Mouse (Mus musculus) ovary, adult 18-20 months (tissue): ENCODE measurements around the gene Ccl22.
A peak's percentile ranks its signal among the peaks of the same experiment; 100 is the strongest.

ENCODE experiments used
- DNase-seq: peaks from one replicate; pipeline ENCODE4 v3.0.0; 2022; ENCODE audit warnings: low spot score, mixed read lengths

Gene Ccl22

DNA sequence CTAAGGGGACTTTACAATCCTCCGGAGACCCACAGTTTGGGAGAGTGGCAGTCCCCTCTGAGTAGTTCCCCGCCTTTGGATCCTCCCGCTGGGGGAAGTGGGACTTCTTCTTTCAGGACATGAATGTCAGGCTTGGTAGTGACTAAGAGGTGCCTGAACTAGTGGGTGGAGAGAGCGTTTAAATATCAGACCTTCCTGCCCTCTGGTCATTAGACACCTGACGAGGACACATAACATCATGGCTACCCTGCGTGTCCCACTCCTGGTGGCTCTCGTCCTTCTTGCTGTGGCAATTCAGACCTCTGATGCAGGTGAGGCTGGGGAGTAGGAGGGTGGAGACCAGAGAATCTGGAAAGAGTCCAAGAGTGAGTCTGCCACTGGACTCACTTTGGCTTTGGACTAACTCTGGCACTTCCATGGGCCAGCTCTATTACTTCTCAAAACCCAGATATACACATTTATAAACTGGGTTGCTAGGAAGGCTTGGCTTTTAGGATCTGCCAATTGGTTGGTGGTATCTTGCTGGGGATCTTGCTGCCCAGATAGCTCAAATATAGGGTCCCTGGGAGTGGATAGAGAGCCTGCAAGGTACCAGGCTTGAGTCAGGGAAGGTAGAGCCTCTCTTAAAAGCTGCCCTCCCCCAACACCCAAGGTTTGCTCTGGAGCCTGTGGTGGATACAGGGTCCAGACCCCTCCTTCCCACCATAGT lies at the start of gene Ccl22:
Gene Ccl22 (plus strand): TSS at position 115 of the 709 bp plus-strand sequence.
- no peak for DNase-seq

DNA sequence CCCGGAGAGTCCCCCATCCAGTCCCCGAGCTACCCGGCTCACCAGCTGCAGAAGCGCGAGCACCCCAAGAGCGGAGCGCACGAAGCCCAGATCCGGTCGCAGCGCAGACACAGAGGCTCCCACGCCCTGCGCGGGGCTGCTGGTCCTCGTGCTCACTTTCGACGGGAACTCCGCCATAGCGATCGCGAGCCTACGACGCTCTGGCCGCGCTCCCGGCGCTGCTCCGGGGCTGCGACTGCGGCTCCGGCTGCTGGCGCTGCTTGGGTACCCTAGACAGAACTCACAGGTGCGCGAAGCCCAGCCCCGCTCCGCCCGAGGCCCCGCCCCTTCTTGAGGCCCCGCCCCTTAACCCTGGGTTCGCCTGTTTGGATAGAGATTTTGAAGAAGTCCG lies 49.4 kb upstream of the Ccl22 start, which contains the start of gene Pllp:
Gene Pllp (minus strand): TSS at position 285 of the 391 bp plus-strand sequence.
- no peak for DNase-seq

DNA sequence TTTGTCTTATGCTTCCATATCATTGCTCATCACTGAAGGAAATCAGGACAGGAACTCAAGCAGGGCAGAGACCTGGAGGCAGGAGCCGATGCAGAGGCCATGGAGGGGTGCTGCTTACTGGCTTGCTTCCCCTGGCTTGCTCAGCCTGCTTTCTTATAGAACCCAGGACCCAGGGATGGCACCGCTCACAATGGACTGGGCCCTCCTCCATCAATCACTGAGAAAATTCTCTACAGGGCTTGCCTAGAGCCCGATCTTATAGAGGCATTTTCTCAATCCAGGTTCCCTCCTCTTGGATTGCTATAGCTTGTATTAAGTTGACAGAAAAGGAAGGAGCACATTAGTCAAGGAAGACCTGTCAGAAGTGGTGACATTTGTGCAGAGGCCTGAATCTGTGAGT lies 48.8 kb upstream of the Ccl22 start:
- DNase-seq, result no peak

DNA sequence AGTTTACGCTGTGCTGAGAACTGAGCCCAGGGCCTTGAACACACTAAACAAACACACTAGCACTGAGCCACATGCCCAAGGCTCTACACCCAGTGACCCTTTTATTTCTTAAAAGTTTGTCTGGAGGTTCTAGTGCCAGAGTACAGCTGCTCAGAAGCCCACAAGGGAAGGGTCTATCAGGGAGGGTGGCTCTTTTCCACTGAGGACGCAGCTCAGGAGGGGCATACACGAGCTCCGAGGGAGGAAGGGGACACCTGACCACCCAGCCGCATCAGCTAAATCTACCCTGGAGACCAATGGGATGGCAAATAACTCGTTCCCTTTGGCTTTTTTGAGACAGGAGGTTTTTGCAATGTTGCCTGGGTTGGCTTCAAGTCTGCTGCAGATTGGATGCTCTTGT lies 47.4 kb upstream of the Ccl22 start:
- DNase-seq, result no peak

DNA sequence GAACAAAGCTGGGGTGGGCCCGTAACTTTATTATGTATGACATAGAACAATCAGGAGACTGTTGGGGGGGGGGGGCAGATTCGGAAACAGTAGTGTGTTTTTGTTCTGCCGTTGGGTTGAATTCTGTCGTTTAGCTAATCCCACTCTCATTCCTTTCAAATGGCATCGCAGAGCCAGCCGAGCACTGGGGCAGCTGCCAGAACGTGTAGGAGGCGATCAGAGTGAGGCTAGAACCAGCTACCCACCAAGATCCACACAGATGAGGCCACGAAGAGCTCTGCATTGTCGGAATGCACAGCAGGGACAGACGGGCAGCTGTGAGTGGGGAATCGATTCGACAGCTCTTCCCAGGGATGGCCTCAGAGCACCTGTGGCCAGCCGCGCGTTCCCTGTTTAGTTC lies 46.0 kb upstream of the Ccl22 start:
- DNase-seq, result no peak

DNA sequence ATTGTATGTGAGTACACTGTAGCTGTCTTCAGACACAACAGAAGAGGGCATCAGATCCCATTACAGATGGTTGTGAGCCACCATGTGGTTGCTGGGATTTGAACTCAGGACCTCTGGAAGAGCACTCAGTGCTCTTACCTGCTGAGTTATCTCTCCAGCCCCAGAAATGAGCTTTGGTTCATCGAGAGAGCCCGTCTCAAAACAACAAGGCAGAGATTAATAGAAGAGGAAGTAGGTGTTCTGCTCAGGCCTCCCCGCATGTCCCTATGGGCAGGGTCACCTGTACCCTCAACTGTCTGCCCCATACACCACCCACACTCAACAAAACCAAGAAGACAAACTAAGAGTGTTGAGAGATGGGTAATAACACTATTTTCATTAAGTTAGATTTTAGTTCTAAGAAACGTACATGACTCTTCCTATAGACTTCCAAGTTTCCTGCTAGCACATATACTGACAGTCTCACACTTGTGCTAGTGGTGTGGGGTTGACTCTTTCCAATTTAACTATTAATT lies 44.9 kb upstream of the Ccl22 start:
- DNase-seq, result no peak

GRCm38 (mm10) chr8:94702156-94702555 lies 43.2 kb upstream of the Ccl22 start:
- DNase-seq, result no peak

DNA sequence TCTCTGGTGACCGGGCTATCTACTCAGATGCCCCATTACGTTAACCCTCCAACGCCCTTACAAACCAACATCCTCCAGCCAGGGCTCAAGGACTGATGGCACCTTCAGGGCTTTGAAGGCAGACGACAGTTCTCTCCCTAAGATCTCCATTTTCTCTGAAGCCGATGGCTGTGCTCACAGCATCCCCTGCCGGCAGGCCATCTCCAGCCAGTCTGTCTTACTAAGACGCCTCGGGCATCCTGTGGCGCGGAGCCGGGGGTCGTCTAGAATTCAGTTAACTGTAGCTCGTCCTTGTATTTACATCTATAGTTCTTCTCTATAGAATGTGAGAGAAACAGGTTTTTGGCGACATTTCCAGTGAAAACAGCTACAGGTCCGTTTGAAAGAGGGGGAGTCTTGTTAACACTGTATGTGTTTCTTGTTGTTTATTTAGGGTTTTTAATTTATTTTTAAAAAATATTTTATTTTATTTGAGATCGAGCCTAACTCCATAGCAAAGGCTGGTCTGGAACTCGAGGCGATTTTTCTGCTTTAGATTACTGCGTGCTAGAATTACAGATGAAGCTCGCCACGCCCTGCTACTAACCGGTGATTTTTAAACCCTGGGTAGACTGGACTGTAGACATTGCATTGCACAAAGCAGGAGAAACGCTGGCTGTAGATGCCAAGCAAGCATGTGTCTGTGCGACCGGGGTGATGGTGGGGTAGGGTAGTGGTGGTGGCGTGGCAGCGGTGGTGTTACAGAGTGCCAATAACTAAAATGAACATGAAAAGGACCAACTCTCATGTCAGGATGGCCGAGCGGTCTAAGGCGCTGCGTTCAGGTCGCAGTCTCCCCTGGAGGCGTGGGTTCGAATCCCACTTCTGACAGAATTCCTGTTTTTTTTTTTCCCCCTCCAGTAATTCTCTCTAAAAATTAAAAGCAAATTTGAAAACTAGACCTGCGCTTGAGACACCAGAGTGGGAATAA lies 42.3 kb upstream of the Ccl22 start:
- DNase-seq, result peak; percentile 69

DNA sequence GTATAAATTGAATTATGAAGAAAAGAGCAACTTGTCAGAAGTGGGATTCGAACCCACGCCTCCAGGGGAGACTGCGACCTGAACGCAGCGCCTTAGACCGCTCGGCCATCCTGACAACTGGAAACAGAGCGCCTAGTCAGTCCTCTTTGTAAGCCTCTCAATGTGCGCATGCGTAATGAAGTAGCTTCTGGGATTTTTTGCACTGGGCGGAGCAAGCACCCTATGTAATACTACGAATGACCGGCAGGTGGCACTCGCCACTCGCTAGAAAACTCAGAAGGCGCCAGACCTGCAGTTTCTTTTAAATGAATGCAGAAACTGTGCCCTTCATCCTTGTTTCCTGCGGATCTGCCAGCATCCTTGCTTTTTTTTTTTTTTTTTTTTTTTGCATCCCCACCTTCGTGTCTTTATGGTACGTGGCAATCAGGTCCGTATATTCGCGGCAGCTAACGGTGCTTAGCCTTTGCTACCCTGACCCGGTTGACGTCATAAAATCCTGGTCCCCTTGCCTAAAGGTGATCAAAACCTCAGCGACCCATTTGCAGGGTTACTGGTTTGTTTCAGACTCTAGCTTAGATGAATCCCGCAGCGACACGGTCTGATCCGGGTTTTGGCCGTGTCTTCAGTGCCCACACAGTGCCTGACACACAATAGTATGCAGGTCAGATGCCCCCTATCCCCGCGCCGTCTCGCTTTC lies 41.3 kb upstream of the Ccl22 start:
- DNase-seq, result peak; percentile 88

DNA sequence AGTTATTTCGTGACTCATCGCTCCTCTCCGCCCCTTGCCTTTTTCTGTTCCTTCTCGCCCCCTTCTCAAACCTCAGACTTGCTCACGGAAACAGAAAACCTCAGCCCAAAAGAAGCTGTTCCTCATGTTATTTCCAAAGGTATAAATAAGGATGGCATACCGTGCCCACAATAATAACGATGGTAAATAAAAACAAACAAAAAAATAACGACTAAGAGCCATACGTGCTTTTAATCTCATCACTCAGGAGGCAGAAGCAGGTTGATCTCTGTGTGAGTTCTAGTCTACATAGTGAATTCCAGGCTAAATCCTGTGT lies 40.8 kb upstream of the Ccl22 start:
- no peak for DNase-seq

DNA sequence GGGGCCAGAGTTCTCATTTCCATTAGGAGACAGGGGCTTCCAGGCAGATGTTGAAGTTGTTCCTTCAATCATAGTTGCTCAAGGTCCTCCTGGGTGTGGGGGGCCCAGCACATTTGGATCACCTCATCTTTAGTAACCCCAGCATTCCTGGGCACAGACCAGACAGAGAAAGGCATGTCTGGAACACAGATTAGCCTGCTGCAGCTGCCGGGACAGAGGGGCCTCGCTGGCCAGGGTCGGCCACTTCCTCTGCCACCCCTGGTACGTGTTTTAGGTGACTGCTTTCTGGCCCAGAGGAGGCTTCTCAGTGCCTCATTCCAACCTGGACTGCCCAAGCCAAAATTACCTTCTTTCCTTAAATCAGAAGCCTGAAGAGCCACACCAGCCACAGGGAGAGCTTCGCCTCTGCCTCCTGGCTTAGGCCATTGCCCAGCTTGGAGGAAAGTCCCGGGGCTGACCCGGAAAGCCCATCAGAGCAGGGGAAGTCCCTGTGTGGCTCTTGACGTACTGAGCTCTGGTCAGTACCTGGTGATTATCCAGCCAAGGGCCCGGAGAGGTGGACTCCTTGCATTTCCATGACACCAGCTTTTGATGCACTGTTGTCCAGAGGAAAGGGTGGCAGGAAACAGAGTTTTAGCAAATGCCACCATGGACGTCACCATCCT lies 39.7 kb upstream of the Ccl22 start:
- DNase-seq, result no peak

DNA sequence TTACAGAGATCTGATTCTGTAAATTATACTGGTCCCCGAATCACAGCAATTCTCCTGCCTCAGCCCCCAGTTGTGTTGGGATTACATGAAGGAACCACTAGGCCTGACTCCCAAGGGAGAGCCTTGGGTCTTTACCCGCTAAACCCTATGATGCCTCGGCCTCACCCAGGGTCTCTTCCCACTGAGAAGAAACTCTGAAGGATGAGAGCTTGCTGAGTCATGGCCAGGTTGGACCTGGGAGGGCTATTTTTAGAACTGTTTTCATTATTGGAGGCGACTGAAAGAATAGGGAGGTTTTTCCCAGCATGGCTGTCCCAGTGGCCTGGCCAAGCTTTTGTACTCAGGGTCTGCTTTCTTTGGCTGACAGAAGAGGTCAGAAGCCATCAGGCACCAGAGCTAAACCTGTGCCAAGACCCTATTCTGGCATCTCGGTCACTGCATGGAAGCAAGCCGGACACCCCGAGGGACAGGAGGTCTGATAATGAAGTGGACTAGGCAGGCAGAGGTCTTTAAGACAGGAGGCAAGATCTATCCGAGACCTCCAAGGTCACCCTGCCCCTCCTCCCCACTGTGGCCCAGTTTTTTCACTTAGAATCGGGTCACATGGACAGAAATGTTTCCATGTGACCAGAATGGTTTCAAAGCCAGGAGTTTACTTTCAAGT lies 38.5 kb upstream of the Ccl22 start:
- peak; percentile 36 for DNase-seq

- no peak for DNase-seq
Measured at GRCm38 (mm10) chr8:94710336-94710735, 35.1 kb upstream of the Ccl22 start.

- peak; percentile 24 for DNase-seq
Measured at GRCm38 (mm10) chr8:94711160-94711718, 34.2 kb upstream of the Ccl22 start.

- no peak for DNase-seq
Measured at GRCm38 (mm10) chr8:94714556-94714955, 30.8 kb upstream of the Ccl22 start.

DNA sequence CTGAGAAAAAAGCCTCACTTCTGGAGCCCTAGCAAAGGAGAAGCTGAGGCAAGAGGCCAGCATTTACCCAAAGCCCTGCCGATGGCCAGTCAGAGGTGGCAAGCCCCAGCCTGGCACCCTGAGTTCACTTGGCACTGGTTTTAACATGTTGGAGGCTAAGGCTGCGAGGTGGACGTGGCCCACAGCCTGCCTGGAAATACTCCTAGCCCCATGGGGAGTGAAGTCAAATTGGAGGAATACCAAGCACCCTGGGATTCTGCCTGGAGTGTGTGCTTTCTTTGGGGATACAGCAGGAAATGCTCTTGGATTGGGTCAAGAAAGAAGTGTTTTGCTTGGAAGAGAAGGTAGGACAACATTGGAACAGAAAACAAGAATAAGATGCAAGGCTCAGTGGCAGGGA lies 29.5 kb upstream of the Ccl22 start:
- DNase-seq, result no peak

- DNase-seq, result no peak
Measured at GRCm38 (mm10) chr8:94716841-94717240, 28.5 kb upstream of the Ccl22 start.

- DNase-seq, result no peak
Measured at GRCm38 (mm10) chr8:94725998-94726397, 19.4 kb upstream of the Ccl22 start.

- no peak for DNase-seq
Measured at GRCm38 (mm10) chr8:94729301-94729700, 16.1 kb upstream of the Ccl22 start.

DNA sequence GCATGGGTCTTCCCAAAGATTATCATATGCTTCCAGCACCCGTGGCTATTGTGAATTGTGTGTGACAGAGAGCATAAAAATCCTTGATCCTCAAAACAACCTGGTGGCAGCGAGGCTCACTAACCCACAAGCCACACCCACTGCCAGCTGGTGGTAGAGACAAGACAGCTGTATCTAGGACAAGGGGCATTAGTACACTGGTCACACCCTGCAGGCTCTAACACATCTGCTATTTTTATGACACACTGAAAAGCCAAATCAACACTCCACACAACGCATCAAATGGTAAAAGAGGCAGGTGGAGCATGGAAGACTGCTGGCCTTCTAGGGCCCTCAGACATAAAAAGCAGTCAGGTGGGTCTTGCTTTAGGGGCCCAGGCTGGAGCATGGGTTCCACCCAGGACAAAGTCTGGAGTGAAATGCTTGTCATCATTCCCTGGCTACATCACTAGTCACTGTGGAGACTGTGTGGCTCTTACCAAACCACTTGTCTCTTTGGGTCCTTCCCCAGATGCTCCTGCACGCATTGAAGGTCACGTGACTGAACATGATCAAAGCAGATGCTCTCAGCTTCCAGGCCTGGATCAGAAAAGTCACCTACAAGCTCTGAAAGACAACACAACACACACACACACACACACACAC lies 11.4 kb upstream of the Ccl22 start:
- DNase-seq, result no peak
